Mouse (Mus musculus) hematopoietic stem cell, adult 5-6 weeks (primary cell): ENCODE results near the gene Rspo4. TPM values are rescaled to one million over a fixed set of nuclear protein-coding genes. Genes with fewer than 3 reads are reported as not detected.
A peak's percentile ranks its signal among the peaks of the same experiment; 100 is the strongest.

Experiments used
- ATAC-seq, 2 experiments: fragments of 125-278 bp in 1 of 2; replicated peaks in 1 of 2; 2 replicates each; pipeline ENCODE4 v1.8.0; 2016 to 2017; ENCODE audit warnings: inconsistent platforms in 2 of 2, mild to moderate bottlenecking in 2 of 2, moderate number of reproducible peaks in 2 of 2, low read depth in 1 of 2, moderate TSS enrichment in 1 of 2; ENCODE audit not compliant: low FRiP score in 2 of 2, poor library complexity in 2 of 2, severe bottlenecking in 2 of 2, insufficient read depth in 1 of 2, low TSS enrichment in 1 of 2
- total RNA-seq: library from RNA; stranded (forward); fragments of 172-1452, 232-1000 nt; gene quantifications from 2 replicates; pipeline ENCODE4 v1.2.3, GENCODE M21; 2017

Rspo4 gene
- total RNA-seq = not detected in 2 replicates

DNA sequence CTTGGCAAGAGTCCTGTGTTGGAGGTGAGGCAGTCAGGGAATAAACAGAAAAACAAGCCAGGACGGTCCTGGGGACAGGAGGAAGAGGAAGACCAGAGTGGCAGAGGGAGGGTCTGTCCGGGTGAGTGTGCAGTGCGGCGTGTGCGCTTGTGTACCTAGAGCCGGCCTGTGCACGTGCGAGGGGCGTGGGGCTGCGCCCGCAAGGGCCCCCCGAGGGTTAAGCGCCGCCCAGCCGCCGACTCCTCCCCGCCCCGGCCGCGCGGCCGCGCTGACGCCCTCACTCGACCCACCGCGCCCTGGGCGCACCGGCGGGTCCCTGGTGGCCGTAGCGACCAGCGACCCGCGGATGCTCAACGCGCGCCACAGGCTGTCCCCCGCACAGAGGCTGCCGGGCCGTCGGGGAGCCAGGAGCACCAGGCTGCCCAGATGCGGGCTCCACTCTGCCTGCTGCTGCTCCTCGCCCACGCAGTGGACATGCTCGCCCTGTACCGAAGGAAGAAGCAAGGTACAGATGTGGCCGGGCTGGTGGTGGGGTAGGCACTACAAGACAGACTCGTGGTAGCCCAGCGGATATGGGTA, at the start of gene Rspo4:
Gene Rspo4, plus strand, starts transcription at position 280 of the 579 bp plus-strand sequence.
- peak in 1 of 2 experiments; percentile 46; a peak in 1 of 4 replicates for ATAC-seq

DNA sequence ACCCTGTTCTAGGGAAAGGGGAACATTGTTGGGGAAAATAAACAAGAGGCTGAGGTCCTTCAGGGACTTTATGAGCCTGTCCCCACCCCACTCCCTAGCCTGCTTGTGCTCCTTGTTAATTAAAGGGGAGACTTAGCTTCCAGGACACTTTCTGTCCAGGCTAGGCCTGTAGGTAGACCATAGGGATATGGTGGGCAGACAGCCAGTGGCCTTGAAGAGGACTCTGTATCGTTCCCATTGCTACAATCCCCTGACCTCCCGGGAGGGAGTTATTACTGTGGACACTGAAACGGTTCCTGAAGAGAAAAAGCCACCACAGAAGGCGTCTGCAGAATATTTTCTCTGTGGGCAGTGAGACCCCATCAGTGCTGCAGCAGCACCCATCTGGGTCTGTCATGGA, 27.1 kb upstream of the Rspo4 start:
- no peak for ATAC-seq

- ATAC-seq = no peak; a peak in 1 of 4 replicates
Measured at GRCm38 (mm10) chr2:151862257-151862810, 19.6 kb downstream of the Rspo4 start.

- no peak for ATAC-seq
Measured at GRCm38 (mm10) chr2:151864941-151865340, 22.2 kb downstream of the Rspo4 start.

DNA sequence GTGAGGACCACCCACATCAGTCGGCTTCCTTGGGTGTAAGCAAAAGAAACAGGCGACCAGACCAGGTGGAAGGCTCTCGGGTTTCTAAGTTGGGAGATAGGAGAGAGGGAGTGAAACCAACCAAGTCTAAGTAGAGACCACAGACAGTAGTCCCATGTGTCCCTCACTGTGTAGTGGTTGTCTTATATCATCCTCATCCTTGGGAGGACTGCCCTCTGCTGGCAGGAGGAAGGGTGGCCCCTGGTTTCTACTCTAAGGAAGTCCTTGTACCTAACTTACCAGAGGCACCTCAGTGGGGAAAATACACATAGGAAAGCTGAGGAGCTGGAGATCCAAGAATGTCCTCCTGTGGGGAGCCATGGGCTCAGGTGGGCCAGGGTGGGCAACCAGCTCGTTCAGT, 23.8 kb downstream of the Rspo4 start:
- ATAC-seq = peak; percentile 40 to 63; a peak in 1 of 4 replicates

DNA sequence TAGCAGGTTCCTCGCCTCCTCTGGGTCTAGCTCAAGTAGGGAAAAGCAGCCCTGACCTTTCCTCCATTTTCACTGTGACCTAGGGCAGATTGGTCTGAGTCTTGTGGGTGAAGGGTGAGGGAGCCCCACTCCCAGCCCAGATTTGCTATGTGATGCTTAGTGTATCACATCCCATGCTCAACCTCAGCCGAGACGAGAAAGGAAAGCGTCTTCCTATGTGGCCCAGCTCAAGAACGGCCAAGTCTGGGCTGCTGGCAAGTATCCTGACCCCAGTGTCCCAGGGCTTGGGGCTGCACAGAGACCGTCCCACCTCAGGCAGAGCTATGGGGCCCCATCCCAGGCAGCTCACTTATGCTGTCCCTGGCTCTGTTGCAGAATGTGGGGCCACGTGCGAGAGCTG, 25.5 kb downstream of the Rspo4 start:
- no peak for ATAC-seq

DNA sequence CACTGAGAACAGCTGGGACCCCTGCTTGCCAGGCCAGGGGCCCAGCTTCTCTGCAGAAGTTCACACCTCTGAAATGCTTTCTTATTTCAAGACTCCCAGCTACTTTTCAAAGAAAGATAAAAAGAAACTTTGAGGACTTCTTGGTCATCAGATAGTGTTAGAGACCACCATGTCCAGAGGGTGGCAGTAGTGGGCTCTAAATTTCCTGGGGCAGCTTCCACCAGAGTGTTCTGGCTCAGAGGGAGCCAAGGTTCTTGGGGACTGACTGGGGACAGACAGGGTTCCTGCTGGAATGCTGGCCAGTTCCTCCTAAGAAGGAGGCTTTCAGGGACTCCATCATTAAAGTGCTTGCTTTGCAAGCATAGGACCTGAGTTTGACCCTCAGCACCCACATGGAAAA, 31.8 kb downstream of the Rspo4 start:
- no peak for ATAC-seq

- ATAC-seq = peak; percentile 70 to 82
Measured at GRCm38 (mm10) chr2:151876012-151876485, 33.3 kb downstream of the Rspo4 start.

GRCm38 (mm10) chr2:151878645-151879044, 35.9 kb downstream of the Rspo4 start:
- ATAC-seq = no peak

DNA sequence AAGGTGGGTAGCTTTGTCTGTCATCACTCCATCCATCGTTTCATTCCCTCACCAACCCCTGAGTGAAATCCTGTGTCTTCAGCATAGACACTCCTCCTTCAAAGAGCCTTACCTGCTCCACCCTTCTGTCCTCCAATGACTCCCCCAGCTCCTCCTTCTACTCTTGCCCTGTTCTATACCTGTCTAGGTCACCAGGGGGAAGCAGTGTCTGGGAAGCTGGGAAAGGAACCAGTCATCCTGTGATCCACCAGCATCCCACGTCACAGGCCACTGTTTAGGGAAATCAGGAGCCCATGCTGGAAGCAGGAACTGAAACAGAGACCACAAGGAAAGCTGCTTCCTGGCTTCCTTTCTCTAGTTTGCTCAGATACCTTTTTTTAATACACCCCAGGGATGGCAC, 37.0 kb downstream of the Rspo4 start:
- no peak for ATAC-seq

- no peak for ATAC-seq
Measured at GRCm38 (mm10) chr2:151891031-151891430, 48.3 kb downstream of the Rspo4 start.

- no peak for ATAC-seq
Measured at GRCm38 (mm10) chr2:151893122-151893774, 50.5 kb downstream of the Rspo4 start.

- no peak for ATAC-seq
Measured at GRCm38 (mm10) chr2:151894209-151894980, 51.7 kb downstream of the Rspo4 start.

DNA sequence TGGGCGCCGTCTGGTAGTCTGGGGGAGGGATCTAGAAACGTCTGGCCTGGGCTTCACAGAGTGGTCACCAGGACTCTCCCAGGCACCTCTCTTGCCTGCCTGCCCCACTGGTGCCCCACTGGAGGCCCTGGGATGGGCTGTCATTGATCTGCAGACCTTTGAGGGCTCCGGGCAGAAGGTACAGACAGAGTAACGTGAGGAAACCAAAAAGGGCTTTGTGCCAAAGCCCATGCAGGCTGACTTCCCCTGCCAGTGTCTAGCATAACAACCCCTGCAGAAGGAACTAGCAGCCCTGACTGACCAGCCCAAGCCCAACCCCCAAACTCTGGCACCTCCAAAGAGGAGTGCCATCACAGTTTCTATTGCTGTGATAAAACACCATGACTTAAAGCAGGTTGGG, 53.2 kb downstream of the Rspo4 start:
- ATAC-seq = no peak

GRCm38 (mm10) chr2:151898106-151898505, 55.4 kb downstream of the Rspo4 start:
- no peak for ATAC-seq

GRCm38 (mm10) chr2:151900845-151901244, 58.1 kb downstream of the Rspo4 start:
- ATAC-seq = no peak

- no peak for ATAC-seq
Measured at GRCm38 (mm10) chr2:151903267-151903666, 60.5 kb downstream of the Rspo4 start.

- no peak for ATAC-seq
Measured at GRCm38 (mm10) chr2:151903933-151904332, 61.2 kb downstream of the Rspo4 start.
